8 mouse cellular contexts compared by ENCODE assay signal in genomic region chr7:120097845-120098244, GRCm38 (mm10). TPM values are rescaled to one million over a fixed set of nuclear protein-coding genes. Genes with fewer than 3 reads are reported as not detected.
DNase-seq lines count a peak whose midpoint lies in the region; ATAC-seq lines count a peak whose summit lies in the region.

No protein-coding gene starts in this region.

- peak; percentile 15 for DNase-seq in liver
- peak; percentile 42 for DNase-seq in cerebellum, adult 11 months
- peak; percentile 49 for DNase-seq in layer of hippocampus, adult 9-10 months (ENCODE audit: low spot score)
- peak; percentile 79 for DNase-seq in lung, postnatal 14 days
- peak; percentile 63 for DNase-seq in right cerebral cortex, postnatal 14 days

- no peak overlapping the region for H3K4me3 ChIP-seq in liver, embryonic 12.5 days
- no peak overlapping the region for H3K4me3 ChIP-seq in forebrain, embryonic 15.5 days
- no peak overlapping the region for H3K4me3 ChIP-seq in hindbrain, embryonic 12.5 days

- 5% methylated on average over 7 of the region's 7 CpGs for WGBS in liver, embryonic 12.5 days (ENCODE audit: insufficient replicate concordance)
- 8% methylated on average over 7 of the region's 7 CpGs for WGBS in forebrain, embryonic 15.5 days
- 10% methylated on average over 7 of the region's 7 CpGs for WGBS in hindbrain, embryonic 12.5 days

- H3K36me3 ChIP-seq in liver, embryonic 12.5 days: no peaks in the 10 kb centered on the region
- no peaks in the 10 kb centered on the region for H3K36me3 ChIP-seq in forebrain, embryonic 15.5 days
- H3K36me3 ChIP-seq in hindbrain, embryonic 12.5 days: no peaks in the 10 kb centered on the region

- ATAC-seq in liver, embryonic 12.5 days: no peak
- ATAC-seq in forebrain, embryonic 15.5 days (replicated peaks): peak; percentile 70
- ATAC-seq in hindbrain, embryonic 12.5 days (ENCODE audit: low FRiP score): peak; percentile 49; the same call in 1 of the 2 replicates

- H3K27ac ChIP-seq in liver, embryonic 12.5 days: no peak overlapping the region
- H3K27ac ChIP-seq in forebrain, embryonic 15.5 days (replicated peaks): no peak overlapping the region
- H3K27ac ChIP-seq in hindbrain, embryonic 12.5 days: no peak overlapping the region

- H3K4me1 ChIP-seq in liver, embryonic 12.5 days: peaks cover 10% of the 10 kb centered on the region; the same call in 1 of the 2 replicates
- H3K4me1 ChIP-seq in forebrain, embryonic 15.5 days: peaks cover 12% of the 10 kb centered on the region
- H3K4me1 ChIP-seq in hindbrain, embryonic 12.5 days: peaks cover 8% of the 10 kb centered on the region

- H3K9ac ChIP-seq in liver, embryonic 12.5 days: no peak overlapping the region
- H3K9ac ChIP-seq in forebrain, embryonic 15.5 days (replicated peaks): no peak overlapping the region
- H3K9ac ChIP-seq in hindbrain, embryonic 12.5 days: no peak overlapping the region

- H3K27me3 ChIP-seq in liver, embryonic 12.5 days (replicated peaks): peaks cover 7% of the 10 kb centered on the region; the same call in 1 of the 2 replicates
- H3K27me3 ChIP-seq in forebrain, embryonic 15.5 days: peaks cover 12% of the 10 kb centered on the region; the same call in 1 of the 2 replicates
- peaks cover 5% of the 10 kb centered on the region; the same call in 1 of the 2 replicates for H3K27me3 ChIP-seq in hindbrain, embryonic 12.5 days

- no peak overlapping the region; the same call in 1 of the 2 replicates for H3K4me2 ChIP-seq in liver, embryonic 12.5 days
- no peak overlapping the region for H3K4me2 ChIP-seq in forebrain, embryonic 15.5 days (replicated peaks)
- no peak overlapping the region for H3K4me2 ChIP-seq in hindbrain, embryonic 12.5 days (replicated peaks)

- no peaks in the 10 kb centered on the region for H3K9me3 ChIP-seq in liver, embryonic 12.5 days (replicated peaks)
- no peaks in the 10 kb centered on the region for H3K9me3 ChIP-seq in forebrain, embryonic 15.5 days
- H3K9me3 ChIP-seq in hindbrain, embryonic 12.5 days (replicated peaks): no peaks in the 10 kb centered on the region

RNA-seq across cellular contexts. Expression of gene Dnah3, which starts 2.8 kb away (rescaled TPM):
- not detected in 2 replicates for polyA plus RNA-seq in liver, embryonic 12.5 days (2016; fragmentation: Nextera tagmentation; extraction: Ambion mirVana)
- polyA plus RNA-seq in forebrain, embryonic 15.5 days (2015; fragmentation: Nextera tagmentation; extraction: Ambion mirVana): 0.06 and 0.22 TPM in 2 replicates
- 0.10 and 0.26 TPM in 2 replicates for polyA plus RNA-seq in hindbrain, embryonic 12.5 days (2016; fragmentation: Nextera tagmentation; extraction: Ambion mirVana)

RNA-seq across cellular contexts. Expression of gene Tmem159, which starts 4.3 kb away (rescaled TPM):
- 3.9 and 4.0 TPM in 2 replicates for polyA plus RNA-seq in liver, embryonic 12.5 days (2016; fragmentation: Nextera tagmentation; extraction: Ambion mirVana)
- 6.2 and 7.7 TPM in 2 replicates for polyA plus RNA-seq in forebrain, embryonic 15.5 days (2015; fragmentation: Nextera tagmentation; extraction: Ambion mirVana)
- 18.7 and 20.7 TPM in 2 replicates for polyA plus RNA-seq in hindbrain, embryonic 12.5 days (2016; fragmentation: Nextera tagmentation; extraction: Ambion mirVana)

RNA-seq across cellular contexts. Expression of gene Zp2, which starts 47.2 kb away (rescaled TPM):
- polyA plus RNA-seq in liver, embryonic 12.5 days (2016; fragmentation: Nextera tagmentation; extraction: Ambion mirVana): not detected in 2 replicates
- polyA plus RNA-seq in forebrain, embryonic 15.5 days (2015; fragmentation: Nextera tagmentation; extraction: Ambion mirVana): not detected in 2 replicates
- not detected in 2 replicates for polyA plus RNA-seq in hindbrain, embryonic 12.5 days (2016; fragmentation: Nextera tagmentation; extraction: Ambion mirVana)

Comparison
In these comparisons a context has a peak if more than half of its experiments do, and no peak if none do; other contexts are left out.
1. DNase-seq: peak in every context shown above with its lines; median percentile 79 in lung, postnatal 14 days; 63 in right cerebral cortex, postnatal 14 days; 49 in layer of hippocampus, adult 9-10 months; 42 in cerebellum, adult 11 months; 15 in liver.